Mouse (Mus musculus) frontal cortex, postnatal 10 days (tissue): ENCODE results near the gene Tead1.

Experiments
- DNase-seq, 2 experiments: peaks; one replicate each; pipeline ENCODE4 v3.0.0; 2022; ENCODE audit warnings: low spot score in 2 of 2, mixed read lengths in 1 of 2

Gene Tead1

DNA sequence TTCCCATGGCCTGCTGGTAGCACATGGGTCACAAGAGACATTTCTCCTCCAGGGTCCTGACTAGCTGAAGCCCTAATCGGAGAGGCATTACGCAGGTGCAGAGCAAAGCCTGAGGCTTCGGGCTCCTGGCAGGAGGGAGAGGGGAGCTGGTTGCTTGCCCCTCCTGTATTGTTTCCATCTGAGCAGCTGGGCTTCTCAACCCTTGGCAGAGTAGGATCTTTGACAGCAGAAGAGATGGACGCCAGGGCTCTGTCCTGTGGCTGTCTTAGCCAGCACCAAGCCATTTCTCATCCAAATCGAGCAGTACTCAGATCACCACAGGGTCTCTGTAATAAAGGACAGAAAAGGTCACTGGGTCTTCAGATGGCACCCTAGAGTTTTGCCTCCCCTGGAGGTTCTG is 97.6 kb downstream of the Tead1 start:
- DNase-seq, result no peak

DNA sequence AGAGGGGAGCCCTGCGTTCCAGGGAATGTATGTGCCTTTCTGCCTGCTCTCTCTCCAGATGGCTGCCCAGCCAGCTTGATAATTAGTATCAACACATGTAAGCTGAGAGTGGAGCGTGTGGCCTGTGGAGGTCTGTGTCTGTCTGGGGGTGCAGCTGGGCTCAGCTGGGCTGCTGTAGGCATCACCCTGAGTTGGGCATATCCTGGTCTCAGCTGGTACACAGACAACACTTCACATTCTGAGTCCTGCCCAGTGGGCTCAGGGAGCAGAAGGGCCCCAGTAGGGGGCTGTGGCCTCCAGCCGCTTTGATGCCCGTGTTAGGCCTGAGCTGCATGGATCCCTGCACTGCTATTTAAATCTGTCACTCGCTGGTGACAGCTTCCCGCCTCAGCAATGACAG is 100.5 kb downstream of the Tead1 start:
- DNase-seq, result no peak

DNA sequence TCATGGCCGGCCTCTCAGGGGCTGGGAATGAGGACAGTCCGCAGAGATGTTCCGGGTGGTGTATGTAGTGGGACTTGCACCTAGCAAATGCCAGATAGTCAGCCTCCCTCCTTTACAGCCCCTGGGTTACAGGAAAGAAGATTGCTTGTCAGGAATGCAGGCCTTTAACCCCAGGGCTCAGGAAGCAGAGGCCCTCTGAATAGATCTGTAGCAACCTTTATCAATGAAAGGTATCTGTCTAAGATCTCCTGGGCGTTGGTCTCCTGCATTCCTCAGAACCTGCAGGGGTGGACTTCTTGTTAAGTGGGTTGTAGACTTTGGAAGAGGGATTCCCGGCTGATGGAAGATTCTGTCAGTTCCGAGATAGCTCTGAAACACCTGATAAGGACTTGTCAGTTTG is 101.8 kb downstream of the Tead1 start:
- DNase-seq, result no peak

DNA sequence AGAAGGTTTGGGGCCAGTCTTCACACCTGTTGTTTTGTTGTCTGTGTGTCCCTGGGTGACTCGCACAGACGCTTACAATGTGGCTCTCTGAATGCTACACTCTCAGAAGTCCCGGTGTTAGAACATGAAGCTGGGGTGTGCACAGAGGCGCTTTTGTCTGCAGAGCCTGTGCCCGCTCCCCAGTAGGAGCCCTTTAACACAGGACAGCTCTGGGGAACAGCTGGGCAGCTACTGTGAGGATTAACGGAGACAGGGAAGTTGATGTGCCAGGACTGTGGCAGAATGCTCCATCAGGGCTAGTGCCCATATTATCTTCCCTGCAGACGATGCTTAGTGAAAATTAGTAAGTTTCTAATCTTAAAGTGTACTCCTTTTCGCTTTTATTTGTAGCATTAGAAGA is 102.9 kb downstream of the Tead1 start:
- no peak for DNase-seq

DNA sequence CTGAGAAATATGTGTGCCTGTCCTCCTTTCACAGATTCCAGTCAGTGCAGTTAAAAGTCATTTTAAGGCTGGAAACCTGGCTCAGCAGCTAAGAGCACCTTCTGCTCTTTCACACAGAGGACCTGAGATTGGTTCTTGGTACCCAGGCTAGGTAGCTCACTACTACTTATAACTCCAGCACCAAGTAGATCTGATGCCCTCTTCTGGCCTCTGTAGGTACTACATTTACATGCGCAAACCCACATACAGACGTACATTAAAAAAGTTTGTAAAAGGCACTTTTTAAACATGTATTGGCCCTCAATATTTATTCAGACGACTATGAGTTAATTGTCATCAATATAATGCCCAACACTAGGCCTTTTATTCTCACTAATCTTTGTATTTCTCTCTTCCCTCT is 105.2 kb downstream of the Tead1 start:
- no peak for DNase-seq

DNA sequence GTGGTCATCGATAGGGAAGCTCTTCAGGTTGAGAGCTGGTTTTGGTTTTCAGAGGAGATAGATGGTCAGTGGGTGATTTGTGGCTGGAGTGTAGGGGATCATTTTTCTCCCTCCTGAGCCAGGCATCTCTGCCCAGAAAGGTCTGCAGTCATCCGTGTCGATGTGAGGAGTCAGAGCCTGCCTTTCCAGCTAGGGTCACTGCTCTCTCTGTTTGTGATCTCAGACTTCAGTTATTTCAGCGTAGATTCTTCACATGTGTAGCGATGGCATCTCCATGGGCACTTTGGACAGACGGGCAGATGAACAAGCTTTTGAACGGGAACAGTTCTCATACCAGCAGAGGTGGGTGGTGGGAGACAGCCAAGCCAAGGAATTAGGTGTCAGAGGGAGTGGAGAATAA is 106.2 kb downstream of the Tead1 start:
- no peak for DNase-seq

DNA sequence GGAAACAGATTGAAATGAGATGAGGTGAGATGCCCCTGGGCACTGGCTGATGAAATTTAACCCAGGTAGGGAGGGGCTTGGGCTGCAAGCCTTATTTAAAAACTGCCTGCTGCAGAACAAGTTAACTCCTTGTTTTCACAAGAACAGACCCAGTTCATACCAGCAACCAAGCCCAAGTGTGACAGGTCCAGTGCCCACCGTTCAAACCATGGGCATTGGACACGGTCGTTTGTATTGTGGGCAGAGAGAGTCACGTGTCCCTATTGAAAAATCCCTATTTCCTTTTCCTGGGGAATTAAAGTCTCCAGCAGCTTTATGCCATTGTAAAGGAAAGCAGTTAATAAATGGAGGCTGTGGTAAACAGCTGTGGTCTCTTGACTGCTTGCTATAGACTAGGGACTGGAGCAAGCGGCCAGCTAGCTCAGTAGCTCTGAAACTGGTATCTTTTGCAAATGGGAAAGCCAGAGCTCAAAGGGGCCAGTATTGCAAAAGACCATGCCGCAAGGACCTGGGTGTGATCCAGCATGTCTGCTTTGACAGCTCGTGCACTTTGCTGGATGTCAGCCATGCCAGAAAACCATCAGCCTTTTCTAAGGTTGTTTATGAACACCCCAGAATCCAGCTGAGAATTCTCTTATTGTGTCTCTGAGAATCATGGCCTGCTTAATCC is 107.6 kb downstream of the Tead1 start:
- no peak for DNase-seq

DNA sequence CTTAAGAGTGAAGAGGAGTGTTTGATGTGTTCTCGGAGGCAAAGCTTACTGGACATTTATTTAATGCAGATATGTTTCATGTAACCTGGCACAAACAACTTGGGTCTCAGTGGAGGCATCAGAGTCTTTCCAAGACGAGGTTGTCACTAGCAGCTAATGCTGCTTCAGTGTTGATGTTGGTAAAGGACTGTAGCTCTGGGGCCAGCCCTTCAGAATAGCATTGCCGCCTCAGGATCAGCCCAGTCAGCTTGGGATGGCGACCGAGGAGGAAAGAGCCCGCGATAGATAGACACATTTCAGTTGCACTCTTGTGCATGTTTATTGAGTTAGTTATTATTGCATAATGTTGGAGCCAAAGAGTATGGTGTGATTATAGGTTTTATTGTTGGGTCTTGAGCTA is 108.2 kb downstream of the Tead1 start:
- DNase-seq, result no peak

DNA sequence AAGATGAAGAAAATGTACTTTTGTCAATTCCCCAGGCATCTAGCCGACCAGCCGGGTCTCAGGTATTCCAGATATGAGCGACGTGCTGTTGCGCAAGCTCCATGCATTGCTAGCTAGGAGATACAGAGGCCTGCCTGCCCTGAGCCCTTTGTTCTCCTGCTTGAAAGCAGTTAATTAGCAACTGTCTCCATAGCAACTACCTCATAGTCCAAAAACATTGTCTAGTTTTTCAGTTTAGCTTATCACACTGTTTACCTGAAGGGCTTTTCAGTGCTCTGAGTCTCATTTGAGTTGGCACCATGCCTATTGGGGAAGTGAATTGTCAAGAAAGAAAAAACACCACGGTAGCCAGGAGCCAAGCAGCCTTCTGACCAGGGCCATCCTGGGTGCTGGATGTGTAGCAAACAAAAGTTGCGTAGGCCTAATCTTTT is 109.2 kb downstream of the Tead1 start:
- DNase-seq, result no peak

DNA sequence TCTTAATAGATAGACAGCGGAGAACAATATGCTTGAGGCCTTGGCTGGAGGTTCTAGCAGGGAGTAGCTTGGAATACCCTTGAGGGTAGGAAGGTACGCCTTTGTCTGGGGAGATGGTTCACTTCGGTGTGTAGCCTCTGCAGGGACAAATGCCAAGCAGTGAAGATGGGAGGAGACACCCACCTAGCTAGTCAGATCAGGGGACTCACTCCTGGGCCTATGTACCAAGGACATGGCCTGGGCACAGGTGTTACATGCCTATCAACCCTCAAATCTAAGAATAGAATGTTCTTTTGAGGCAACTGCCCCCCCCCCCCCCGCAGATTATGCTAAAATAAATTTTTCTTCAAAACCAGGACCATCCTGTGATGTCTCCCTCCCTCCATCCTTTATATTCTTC is 110.6 kb downstream of the Tead1 start:
- no peak for DNase-seq

DNA sequence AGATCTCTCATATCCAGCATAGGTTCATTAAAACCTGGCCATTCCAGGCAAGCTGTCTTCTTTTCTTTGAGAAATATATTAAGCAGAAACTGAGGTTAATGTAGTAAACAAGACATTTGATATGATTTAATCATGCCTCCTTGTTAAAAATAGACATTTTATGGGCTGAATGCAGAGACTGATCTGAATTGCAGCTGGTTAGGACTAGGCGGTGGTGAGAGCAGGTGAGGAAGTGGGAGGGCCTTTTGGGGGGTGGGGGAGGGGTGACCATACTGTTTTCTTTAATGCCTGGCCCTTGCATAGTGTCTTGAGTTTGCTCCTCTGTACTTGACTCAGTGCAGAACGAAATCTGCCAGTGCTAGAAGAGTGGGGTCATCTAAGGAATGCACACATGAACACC is 111.2 kb downstream of the Tead1 start:
- no peak for DNase-seq

DNA sequence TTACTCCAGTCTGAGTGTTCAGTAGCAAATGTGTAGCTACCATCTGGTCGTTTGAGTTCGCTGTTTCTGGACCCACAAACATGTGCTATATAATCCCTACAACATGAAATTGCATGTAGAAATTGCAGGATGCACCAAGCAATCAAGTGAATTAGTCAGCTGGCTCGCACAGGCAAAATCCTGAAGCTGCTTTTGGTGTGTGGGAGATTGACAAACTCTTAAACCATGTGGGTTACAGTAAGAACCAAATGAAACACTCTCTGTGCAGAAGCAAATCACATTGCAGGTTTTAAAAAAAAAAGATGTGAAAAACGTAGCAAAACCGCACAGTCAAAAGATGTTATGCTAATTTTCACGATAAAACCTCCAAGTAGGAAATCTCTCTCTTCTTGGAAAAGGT is 113.6 kb downstream of the Tead1 start:
- DNase-seq, result no peak

DNA sequence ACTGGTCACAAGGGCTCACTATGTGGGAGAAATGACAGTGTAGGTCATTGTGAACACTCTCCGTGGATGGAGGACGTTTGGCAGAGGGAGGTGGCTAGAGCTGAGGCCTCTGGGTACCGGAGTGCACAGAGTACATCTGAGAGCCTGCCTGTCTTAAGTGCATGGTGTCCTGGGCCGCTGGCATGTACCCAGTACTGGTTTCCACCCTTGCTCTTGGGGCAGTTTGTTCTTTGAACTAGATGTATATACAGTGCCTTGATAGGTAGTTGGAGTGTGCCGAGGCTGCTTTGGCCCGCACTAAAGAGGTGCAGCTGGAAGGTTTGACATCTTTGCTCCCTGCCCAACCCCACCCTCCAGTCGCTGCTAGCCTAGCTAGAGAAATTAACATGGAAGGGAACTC is 114.8 kb downstream of the Tead1 start:
- no peak for DNase-seq

DNA sequence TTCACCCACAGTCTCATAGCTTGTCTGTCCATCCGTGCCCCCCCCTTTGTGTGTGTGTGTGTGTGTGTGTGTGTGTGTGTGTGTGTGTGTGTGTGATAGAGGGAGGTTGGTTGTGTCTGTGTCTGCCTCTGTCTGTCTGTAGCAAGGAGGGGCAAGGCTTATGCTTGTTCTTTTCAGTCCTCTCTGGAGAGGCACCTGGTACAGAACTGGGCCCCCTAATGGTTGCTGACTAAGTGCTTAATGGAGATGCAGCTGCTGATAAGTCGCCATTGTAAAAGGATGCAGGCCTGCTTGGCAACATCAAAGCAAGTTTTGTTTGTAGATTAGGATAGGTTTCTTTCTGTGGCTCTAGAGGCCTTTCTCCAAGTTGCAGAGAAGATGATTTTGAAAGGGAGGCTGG is 115.4 kb downstream of the Tead1 start:
- DNase-seq, result no peak

DNA sequence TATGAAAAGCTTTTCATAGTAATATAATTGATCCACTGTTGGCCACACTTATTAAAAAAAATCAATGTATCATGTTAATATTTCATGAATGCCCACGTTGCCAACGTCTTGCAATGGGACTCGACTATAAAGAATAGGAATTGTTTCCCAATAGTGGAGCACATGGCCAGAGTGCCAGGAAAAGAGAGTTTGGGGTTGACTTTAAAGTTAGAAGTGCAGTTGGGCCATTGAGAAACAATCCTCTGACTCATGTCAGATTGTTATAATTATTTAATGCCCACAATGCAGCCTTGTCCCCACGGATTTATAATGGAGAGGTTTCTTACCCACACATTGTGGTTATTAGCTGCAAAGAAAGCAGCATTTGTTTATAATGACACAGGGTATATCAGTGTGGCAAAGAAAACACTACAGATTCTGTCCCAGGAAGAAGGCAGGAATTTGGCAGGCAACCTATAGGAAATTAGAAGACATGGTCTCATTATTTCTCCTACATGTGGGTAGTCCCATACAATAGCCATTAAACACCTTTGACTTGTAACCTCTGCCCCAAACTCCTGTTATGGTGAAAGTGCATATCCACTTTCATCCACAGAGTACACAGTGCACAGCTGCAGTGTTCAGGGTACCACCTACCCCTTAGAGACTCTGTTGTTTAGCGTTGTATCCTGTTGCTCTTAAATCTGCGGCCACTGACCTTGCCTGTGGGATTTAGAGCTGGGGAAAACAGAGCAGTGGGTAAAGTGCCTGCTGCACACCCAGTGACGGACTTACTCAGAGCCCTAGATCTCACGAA is 118.6 kb downstream of the Tead1 start:
- DNase-seq, result no peak

DNA sequence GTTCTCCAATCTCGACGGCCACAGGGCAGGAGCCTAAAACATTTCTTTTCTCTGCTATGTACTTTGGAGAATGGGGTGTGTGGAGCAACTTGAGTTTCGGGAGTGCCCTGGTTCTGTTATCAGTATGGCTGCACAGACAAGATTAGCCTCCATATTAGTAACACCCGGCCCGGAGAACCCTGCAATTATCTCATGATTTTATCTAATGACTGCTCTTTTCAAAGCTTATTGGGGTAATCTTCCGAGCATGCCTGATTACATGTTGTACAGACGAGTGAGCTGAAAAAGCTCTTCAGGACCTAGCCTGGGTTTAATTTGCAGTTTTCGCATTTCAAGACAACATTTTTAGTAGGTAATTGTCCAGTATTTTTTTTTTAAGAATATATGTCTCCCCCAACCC is 122.6 kb downstream of the Tead1 start:
- no peak for DNase-seq

DNA sequence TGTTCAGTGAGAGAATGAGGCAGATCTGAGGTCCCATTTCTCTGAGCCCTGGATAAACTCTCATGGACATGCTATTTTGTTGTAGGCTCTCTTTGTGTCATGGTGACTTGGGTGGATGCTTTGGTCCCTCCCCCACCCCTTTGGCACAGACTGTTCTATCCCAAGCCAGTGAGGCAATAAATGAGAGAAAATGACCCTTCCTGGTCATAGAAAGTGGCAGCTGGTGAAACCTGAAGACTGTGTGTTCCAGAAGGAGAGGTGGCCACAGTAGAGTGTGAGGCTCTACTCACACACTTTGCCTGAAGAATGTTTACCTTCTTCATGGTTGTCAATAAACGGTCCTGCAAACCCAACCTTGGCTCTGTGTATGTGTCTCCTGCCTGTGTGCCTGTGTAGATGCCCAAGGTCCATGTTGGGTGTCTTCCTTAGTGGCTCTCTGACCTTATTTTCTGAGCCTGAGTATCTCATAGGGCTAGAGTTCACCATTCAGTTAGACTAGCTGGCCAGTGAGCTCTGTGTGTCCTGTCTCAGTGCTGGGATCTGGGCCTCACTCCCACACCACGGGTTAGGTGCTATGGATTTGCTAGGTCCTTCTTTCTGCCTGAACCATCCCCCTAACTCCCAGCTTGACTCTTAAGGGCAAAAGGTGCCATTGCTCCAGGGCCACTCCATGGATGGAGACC is 127.7 kb downstream of the Tead1 start:
- DNase-seq, result no peak

DNA sequence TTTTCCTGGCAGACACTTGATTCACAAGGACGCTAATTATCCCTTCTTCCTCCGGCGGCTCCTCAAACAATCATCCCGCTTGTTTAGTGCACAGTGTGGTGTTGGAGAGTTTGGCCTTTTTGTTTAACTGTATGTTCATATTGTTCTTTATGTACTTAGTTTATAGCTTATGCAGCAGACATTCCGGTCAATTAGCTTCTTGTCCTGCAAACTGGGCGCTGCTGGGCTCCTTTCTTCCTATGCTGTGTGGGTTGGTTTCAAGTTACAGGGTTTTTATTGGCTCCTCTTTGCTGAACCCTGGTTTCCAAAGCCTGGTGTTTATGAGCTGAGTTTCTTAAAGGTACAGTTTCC is 128.3 kb downstream of the Tead1 start:
- DNase-seq, result no peak

DNA sequence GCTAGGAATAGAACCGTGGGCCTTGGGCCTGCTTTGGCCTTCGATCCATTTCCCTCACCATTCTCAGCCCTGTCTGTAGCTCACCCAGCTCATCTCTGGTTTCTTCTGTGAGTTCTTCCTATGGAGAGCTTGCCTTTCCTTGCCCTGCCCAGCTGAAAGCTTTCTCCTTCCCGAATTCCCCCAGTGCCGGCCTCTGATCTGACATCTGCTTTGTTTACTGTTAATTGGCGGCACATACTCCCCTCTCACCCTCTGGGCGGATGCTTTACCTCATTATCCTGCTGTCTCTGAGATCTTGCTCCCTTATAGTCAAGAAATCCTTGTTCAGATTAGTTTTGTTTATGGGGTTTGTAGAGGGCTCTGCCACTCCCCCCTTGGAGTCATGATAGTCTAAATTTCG is 131.6 kb downstream of the Tead1 start:
- no peak for DNase-seq

DNA sequence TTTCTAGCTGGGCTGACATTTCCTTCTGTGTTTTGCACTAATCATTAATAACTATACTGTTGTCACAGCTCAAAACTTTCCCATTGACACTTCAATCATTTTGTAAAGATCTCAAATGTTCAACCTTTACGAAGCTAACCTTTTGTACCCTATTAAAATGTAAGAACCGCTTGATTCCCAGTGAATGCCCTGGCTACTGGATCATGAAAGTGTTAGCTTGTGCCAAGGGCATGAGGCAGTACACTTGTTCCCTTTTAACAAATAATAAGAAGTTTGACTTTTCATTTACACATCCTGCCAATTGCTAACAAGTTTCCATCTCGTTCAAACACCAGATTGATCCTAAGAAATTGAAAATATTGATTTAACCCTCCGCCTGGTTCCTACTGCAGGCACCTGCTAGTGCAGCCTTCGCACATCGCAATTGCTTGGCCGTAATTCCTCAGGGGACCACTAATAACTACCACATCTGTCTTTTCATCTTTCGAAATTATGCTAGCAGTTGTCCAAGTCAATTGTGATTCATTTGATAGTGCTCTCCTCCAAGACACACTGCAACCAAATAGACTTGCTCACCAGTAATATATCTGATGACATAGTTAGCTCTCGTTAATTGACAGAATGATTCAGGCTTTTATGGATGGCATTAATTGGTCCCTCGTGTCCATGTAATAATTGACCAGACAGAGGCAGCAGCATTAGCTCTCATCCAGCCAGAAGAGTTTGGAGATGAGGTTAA is 133.1 kb downstream of the Tead1 start:
- no peak for DNase-seq

DNA sequence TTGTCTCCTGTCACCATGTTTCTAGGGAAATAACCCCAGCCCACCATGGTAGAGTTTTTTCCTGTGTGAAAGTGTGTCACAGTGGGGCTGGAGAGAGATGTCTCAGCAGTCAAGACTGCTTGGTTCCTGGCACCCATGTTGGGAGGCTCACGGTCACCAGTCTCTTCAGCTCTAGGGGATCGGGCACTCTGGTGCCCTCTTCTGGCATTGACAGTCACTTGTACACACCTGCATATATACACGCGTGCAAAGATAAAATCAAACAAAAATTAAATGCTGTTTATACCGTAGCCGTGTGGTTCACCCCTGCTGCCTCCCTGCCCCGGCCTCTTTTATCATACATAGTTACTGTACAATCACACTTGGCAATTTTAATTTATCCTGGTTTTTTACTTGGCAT is 134.0 kb downstream of the Tead1 start:
- no peak for DNase-seq

DNA sequence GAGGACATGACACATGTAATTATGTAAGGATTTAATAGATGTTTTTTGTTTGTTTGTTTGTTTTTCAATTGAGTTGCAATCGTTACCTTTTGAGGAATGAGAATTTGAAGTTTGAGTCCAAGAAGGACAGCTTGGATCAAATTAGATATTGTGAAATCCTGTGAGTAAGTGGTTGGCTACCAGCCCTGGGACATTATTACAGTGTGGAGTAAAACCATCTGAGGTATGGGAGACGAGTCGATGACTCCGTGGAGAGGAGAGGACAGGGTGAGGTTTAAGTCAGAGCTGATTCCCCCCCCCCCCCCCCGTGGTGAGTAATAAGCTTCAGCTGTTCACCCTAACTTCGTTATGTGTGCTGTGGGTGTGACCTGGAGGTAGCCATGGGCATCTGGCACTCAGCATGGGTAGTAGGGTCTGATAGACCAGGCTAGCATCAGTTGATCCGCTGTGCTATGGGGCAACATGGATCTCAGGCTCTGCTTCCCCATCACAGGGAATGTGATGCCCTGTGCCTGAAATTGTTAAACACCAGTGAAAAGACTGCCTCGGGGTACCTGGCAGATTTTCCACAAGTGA is 134.7 kb downstream of the Tead1 start:
- no peak for DNase-seq
